Mouse (Mus musculus) neural tube, embryonic 11.5 days (tissue): ENCODE measurements around the gene Nfic. TPM values are rescaled to one million over a fixed set of nuclear protein-coding genes. Genes with fewer than 3 reads are reported as not detected.

Experiments
- ATAC-seq: fragments of 200-750 bp; cut with Nextera tagmentation; 2 replicates; pipeline ENCODE4 v1.8.0; 2017; ENCODE audit warnings: moderate number of reproducible peaks, mild to moderate bottlenecking, moderate TSS enrichment, moderate library complexity; ENCODE audit not compliant: insufficient read depth, low FRiP score, low TSS enrichment
- DNase-seq: peaks from one replicate; pipeline ENCODE4 v3.0.0-alpha.2; 2015; ENCODE audit warnings: low spot score
- H3K27ac ChIP-seq: fragments of 300-500 bp; sonication (generic); 2 replicates; pipeline ENCODE4 v1.5.1; 2014; ENCODE audit warnings: low read depth, mild to moderate bottlenecking, low read length
- H3K27me3 ChIP-seq: fragments of 300-500 bp; sonication (generic); 2 replicates; pipeline ENCODE4 v1.6.1; 2014; ENCODE audit warnings: mild to moderate bottlenecking, low read length, mixed read lengths; ENCODE audit not compliant: control insufficient read depth, insufficient read depth
- H3K36me3 ChIP-seq: fragments of 300-500 bp; sonication (generic); 2 replicates; pipeline ENCODE4 v1.6.1; 2014; ENCODE audit warnings: mild to moderate bottlenecking, low read length, moderate library complexity, mixed read lengths; ENCODE audit not compliant: control insufficient read depth, insufficient read depth
- H3K4me1 ChIP-seq: fragments of 300-500 bp; sonication (generic); 2 replicates; pipeline ENCODE4 v1.6.1; 2014; ENCODE audit warnings: low read length, mixed read lengths; ENCODE audit not compliant: control insufficient read depth, insufficient read depth
- H3K4me2 ChIP-seq: fragments of 300-500 bp; sonication (generic); 2 replicates; pipeline ENCODE4 v1.6.1; 2014; ENCODE audit warnings: low read depth, mild to moderate bottlenecking, moderate library complexity
- H3K4me3 ChIP-seq: fragments of 300-500 bp; sonication (generic); 2 replicates; pipeline ENCODE4 v1.5.1; 2014; ENCODE audit warnings: low read depth, low read length
- H3K9ac ChIP-seq: fragments of 300-500 bp; sonication (generic); 2 replicates; pipeline ENCODE4 v1.6.1; 2014; ENCODE audit warnings: mild to moderate bottlenecking, low read length
- H3K9me3 ChIP-seq: fragments of 300-500 bp; sonication (generic); 2 replicates; pipeline ENCODE4 v1.6.1; 2016; ENCODE audit warnings: low read length; ENCODE audit not compliant: control insufficient read depth
- WGBS: fragments of 180-500 bp; shearing (Covaris S2); extraction: QIAGEN DNeasy Blood & Tissue Kit; methylation state at CpG from one replicate; pipeline ENCODE4 v1.1.7; 2014; 5-methylcytosine and 5-hydroxymethylcytosine counted together
- polyA plus RNA-seq: library from polyadenylated mRNA; unstranded; fragments of >200 nt; fragmentation: Nextera tagmentation; extraction: Ambion mirVana; gene quantifications from 2 replicates; pipeline ENCODE4 v1.2.1, GENCODE M21; 2014

The Nfic gene
- polyA plus RNA-seq, 1 experiment from 2014 or later: 16.8 TPM

GRCm38 (mm10) chr10:81393456-81394063 is 61.9 kb downstream of the Nfic start:
- DNase-seq: no peak
- no peak for ATAC-seq
- H3K36me3 ChIP-seq: no peaks in the 10 kb centered on the region
- no peaks in the 10 kb centered on the region for H3K9me3 ChIP-seq
- H3K27ac ChIP-seq: no peak overlapping the region
- 10% methylated on average over 19 of the region's 19 CpGs for WGBS
- no peaks in the 10 kb centered on the region for H3K27me3 ChIP-seq
- peak overlapping the region; percentile 22 for H3K4me2 ChIP-seq
- peaks cover 12% of the 10 kb centered on the region for H3K4me1 ChIP-seq
- H3K4me3 ChIP-seq: peak overlapping the region; percentile 9; the same call in 1 of the 2 replicates
- H3K9ac ChIP-seq: 0 out of 2 replicates have a peak overlapping the region, but pooled peaks have one; percentile 37

DNA sequence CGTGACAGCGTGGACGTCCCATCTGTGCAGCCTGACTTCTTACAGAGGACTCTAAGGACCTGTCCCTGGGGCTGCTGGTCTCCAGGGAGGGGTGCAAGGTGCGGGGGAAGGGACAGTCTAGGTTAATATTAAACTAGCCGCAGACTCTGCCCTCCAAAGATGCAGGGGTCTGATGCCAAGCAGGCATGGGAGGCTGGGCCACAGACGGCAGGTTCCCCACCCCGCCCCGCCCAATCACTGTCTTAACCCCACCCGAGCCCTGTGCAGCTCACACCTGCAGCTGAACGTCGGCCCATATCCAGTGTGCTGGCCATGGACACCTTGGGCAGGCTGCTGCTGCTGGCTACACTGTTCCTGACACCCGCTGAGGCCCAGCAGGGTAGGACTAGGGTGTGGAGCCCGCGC is 62.7 kb downstream of the Nfic start, which contains the start of gene Smim24:
Gene Smim24, plus strand, starts transcription at position 271 of the 405 bp plus-strand sequence.
- H3K27ac ChIP-seq: no peak within 1 kb of the TSS
- WGBS: 58% methylated on average over 14 of the region's 14 CpGs
- H3K9ac ChIP-seq: 0 out of 2 replicates have a peak within 1 kb of the TSS, but pooled peaks have one; percentile 37

DNA sequence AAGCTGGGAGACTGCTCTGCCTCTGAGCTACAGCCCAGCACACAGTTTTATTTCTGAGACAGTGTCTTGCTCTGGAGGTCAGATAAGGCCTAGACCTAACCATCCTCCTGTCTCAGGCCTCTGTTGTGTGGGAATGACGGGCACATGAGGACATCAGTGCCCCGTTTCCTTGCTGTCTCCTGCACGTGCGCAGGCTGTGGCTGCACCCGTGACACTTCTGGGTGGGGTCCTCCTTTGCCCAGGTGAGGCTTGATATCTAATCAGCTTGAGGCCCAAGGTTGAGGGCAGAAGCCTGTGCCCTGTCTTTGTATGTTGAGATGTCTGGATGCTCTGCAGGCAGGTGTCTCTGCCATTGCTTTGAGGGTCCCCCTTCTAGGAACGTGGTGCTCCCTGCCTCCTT is 63.2 kb downstream of the Nfic start:
- ATAC-seq (no peak), DNase-seq (no peak)
- no peak overlapping the region for H3K27ac ChIP-seq
- peaks cover 12% of the 10 kb centered on the region for H3K4me1 ChIP-seq
- no peak overlapping the region for H3K9ac ChIP-seq
- H3K4me2 ChIP-seq: no peak overlapping the region
- H3K4me3 ChIP-seq: no peak overlapping the region
- peaks cover 8% of the 10 kb centered on the region; the same call in 1 of the 2 replicates for H3K36me3 ChIP-seq
- H3K27me3 ChIP-seq: no peaks in the 10 kb centered on the region
- 88% methylated on average over 6 of the region's 6 CpGs for WGBS
- H3K9me3 ChIP-seq: no peaks in the 10 kb centered on the region

More for the DNA sequence above, 62.7 kb downstream of the Nfic start, which contains the start of gene Smim24:
- DNase-seq (no peak), ATAC-seq (no peak)
- peaks cover 12% of the 10 kb centered on the region for H3K4me1 ChIP-seq
- peak within 1 kb of the TSS; percentile 22 for H3K4me2 ChIP-seq
- H3K27me3 ChIP-seq: no peaks in the 10 kb centered on the region
- no peaks in the 10 kb centered on the region for H3K9me3 ChIP-seq
- peaks cover 3% of the 10 kb centered on the region; the same call in 1 of the 2 replicates for H3K36me3 ChIP-seq
- H3K4me3 ChIP-seq: peak within 1 kb of the TSS; percentile 9; the same call in 1 of the 2 replicates

DNA sequence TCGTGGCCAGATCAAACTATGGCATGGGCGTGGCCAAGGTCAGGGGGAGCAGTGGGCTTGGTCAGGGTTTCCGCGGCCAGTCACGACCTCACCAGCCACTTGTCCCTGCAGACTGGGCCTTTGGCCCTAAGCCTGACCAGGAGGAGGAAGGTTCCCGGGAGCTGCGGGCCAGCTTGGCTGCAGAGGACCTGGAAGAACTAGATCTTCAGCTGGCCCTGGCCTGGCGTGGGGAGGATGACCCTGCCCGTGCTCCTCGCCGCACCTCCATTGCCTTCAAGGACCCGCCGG is 64.8 kb downstream of the Nfic start:
- no peak overlapping the region for H3K4me3 ChIP-seq
- WGBS: 92% methylated on average over 13 of the region's 13 CpGs
- DNase-seq: no peak
- H3K27ac ChIP-seq: no peak overlapping the region
- ATAC-seq: no peak
- no peak overlapping the region for H3K4me2 ChIP-seq
- no peaks in the 10 kb centered on the region for H3K27me3 ChIP-seq
- H3K4me1 ChIP-seq: peaks cover 11% of the 10 kb centered on the region; the same call in 1 of the 2 replicates
- H3K9ac ChIP-seq: no peak overlapping the region
- peaks cover 18% of the 10 kb centered on the region for H3K36me3 ChIP-seq
- H3K9me3 ChIP-seq: no peaks in the 10 kb centered on the region

GRCm38 (mm10) chr10:81389801-81390677 is 65.4 kb downstream of the Nfic start:
- no peak overlapping the region for H3K27ac ChIP-seq

DNA sequence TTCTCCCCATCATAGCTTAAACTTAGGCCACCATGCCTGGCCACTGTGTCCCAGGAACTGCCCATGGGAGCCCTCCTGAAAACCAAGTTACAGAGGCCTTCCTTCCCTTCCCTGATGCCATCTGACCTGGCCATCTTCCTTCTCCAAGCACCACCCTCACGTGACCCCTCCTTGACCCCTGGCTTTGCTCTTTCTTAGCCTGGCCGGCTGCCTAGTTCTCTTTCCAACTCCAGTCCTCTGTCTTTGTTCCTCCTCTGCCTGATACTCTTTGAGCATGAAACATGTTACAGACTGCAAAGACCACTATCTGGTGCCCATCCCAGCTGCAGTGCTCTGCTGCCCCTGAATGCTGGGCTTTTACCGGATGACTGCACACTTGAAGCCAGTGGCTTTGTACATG is 66.1 kb downstream of the Nfic start:
- H3K36me3 ChIP-seq: peaks cover 18% of the 10 kb centered on the region
- no peak for DNase-seq
- H3K9me3 ChIP-seq: no peaks in the 10 kb centered on the region
- H3K27me3 ChIP-seq: no peaks in the 10 kb centered on the region
- ATAC-seq: 0 out of 2 replicates have a peak, but pooled peaks have one; percentile 11
- no peak overlapping the region for H3K4me3 ChIP-seq
- H3K9ac ChIP-seq: peak overlapping the region; percentile 5; the same call in 1 of the 2 replicates
- peaks cover 19% of the 10 kb centered on the region for H3K4me1 ChIP-seq
- no peak overlapping the region for H3K27ac ChIP-seq
- 64% methylated on average over 3 of the region's 3 CpGs for WGBS
- no peak overlapping the region for H3K4me2 ChIP-seq

More at GRCm38 (mm10) chr10:81389801-81390677, 65.4 kb downstream of the Nfic start:
- peak overlapping the region; percentile 5; the same call in 1 of the 2 replicates for H3K9ac ChIP-seq
- 63% methylated on average over 23 of the region's 23 CpGs for WGBS
- H3K4me2 ChIP-seq: no peak overlapping the region
- H3K4me3 ChIP-seq: no peak overlapping the region
- peaks cover 16% of the 10 kb centered on the region for H3K4me1 ChIP-seq
- peak; percentile 71 for DNase-seq
- peak; percentile 38; the same call in 1 of the 2 replicates for ATAC-seq
- peaks cover 18% of the 10 kb centered on the region for H3K36me3 ChIP-seq
- no peaks in the 10 kb centered on the region for H3K9me3 ChIP-seq
- no peaks in the 10 kb centered on the region for H3K27me3 ChIP-seq

GRCm38 (mm10) chr10:81388505-81389055 is 66.9 kb downstream of the Nfic start, which contains the start of gene Gm48552:
Gene Gm48552 (plus strand): TSS chr10:81389005.
- Histone ChIP-seq H3K4me2 (no peak within 1 kb of the TSS), H3K9me3 (no peaks in the 10 kb centered on the region), H3K4me1 (peaks cover 15% of the 10 kb centered on the region), H3K27ac (no peak within 1 kb of the TSS), H3K4me3 (no peak within 1 kb of the TSS), H3K36me3 (peaks cover 18% of the 10 kb centered on the region), H3K9ac (peak within 1 kb of the TSS; percentile 5; the same call in 1 of the 2 replicates), H3K27me3 (no peaks in the 10 kb centered on the region)
- no peak for ATAC-seq
- no peak for DNase-seq
- WGBS: 80% methylated on average over 5 of the region's 5 CpGs

GRCm38 (mm10) chr10:81387716-81388115 is 67.7 kb downstream of the Nfic start:
- ATAC-seq: no peak
- Histone ChIP-seq H3K36me3 (peaks cover 18% of the 10 kb centered on the region), H3K9ac (no peak overlapping the region), H3K27ac (no peak overlapping the region), H3K9me3 (no peaks in the 10 kb centered on the region), H3K4me3 (no peak overlapping the region), H3K27me3 (no peaks in the 10 kb centered on the region), H3K4me1 (peaks cover 14% of the 10 kb centered on the region), H3K4me2 (no peak overlapping the region)
- DNase-seq: no peak
- 93% methylated on average over 20 of the region's 20 CpGs for WGBS
